Comparison of ENCODE assay signal across 10 mouse cellular contexts in the genomic region with DNA sequence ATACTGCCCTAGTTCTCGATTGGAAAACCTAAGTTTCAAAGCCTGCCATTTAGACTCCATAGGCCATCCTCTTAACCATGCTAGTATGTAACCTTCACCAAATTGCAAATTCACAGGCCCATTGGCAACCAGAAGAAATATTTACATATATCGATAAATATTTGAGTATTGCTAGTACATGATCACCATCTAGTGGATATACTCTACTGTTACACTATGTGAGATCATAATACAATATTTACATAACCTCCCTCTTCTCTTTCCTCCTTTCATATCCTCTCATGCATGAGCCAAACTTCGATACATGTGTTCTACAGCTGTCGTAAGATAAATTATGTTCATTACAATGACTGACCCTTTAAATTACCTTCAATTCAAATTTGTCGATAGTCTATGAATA. TPM values are rescaled to one million over a fixed set of nuclear protein-coding genes. Genes with fewer than 3 reads are reported as not detected.
DNase-seq lines count a peak whose midpoint lies in the region; ATAC-seq and TF ChIP-seq lines count a peak whose summit lies in the region.
"Had no signal": no experiment of that assay in that cellular context is flagged by ENCODE, and none has a peak within 500 bp of the region (broad histone marks: within the 10 kb centered on the region; RNA-seq: fewer than 3 reads in every experiment).

No protein-coding gene starts in this region.

- H3K9ac ChIP-seq in intestine, embryonic 14.5 days (ENCODE audit: low read length) = no peak overlapping the region
- no peak overlapping the region for H3K9ac ChIP-seq in intestine, embryonic 16.5 days (ENCODE audit: low read depth, low read length)
- H3K9ac ChIP-seq in midbrain, postnatal 0 days (replicated peaks; ENCODE audit: low read length, poor library complexity, severe bottlenecking) = no peak overlapping the region
- H3K9ac ChIP-seq: embryonic facial prominence, embryonic 13.5 days had no signal

- H3K4me3 ChIP-seq in intestine, embryonic 14.5 days (ENCODE audit: low read depth, low read length) = no peak overlapping the region
- H3K4me3 ChIP-seq in intestine, embryonic 16.5 days (ENCODE audit: low read length) = no peak overlapping the region
- no peak overlapping the region for H3K4me3 ChIP-seq in midbrain, postnatal 0 days (ENCODE audit: low read depth, low read length)
- H3K4me3 ChIP-seq: embryonic facial prominence, embryonic 13.5 days had no signal

- 61% methylated on average over 5 of the region's 5 CpGs for WGBS in intestine, embryonic 14.5 days
- WGBS in intestine, embryonic 16.5 days = 56% methylated on average over 5 of the region's 5 CpGs
- WGBS in midbrain, postnatal 0 days = 74% methylated on average over 5 of the region's 5 CpGs

- no peak for DNase-seq in intestine, embryonic 14.5 days (ENCODE audit: low spot score)
- DNase-seq in Muller cell, postnatal 12 days (ENCODE audit: inconsistent ontology term) = peak; percentile 19
- DNase-seq in induced T-regulatory cell, adult 2 months (ENCODE audit: low read depth) = peak; percentile 57
- peak; percentile 59 for DNase-seq in midbrain, postnatal 0 days (ENCODE audit: low spot score)
- DNase-seq in heart, postnatal 36 days = no peak
- DNase-seq in spleen, adult 18-20 months = no peak
- no peak for DNase-seq in right cerebral cortex, postnatal 10 days (ENCODE audit: low spot score in 2 of 2)
- DNase-seq: kidney, adult 8-10 months had no signal

- H3K36me3 ChIP-seq in intestine, embryonic 14.5 days (ENCODE audit: control insufficient read depth, insufficient read depth, low read length) = no peaks in the 10 kb centered on the region
- H3K36me3 ChIP-seq in intestine, embryonic 16.5 days (ENCODE audit: control insufficient read depth, insufficient read depth, low read length) = no peaks in the 10 kb centered on the region
- no peaks in the 10 kb centered on the region for H3K36me3 ChIP-seq in midbrain, postnatal 0 days (ENCODE audit: insufficient read depth, low read length)
- H3K36me3 ChIP-seq: embryonic facial prominence, embryonic 13.5 days had no signal

- H3K4me1 ChIP-seq in intestine, embryonic 14.5 days (replicated peaks; ENCODE audit: control insufficient read depth, insufficient read depth, low read length) = no peaks in the 10 kb centered on the region
- H3K4me1 ChIP-seq in intestine, embryonic 16.5 days (ENCODE audit: control insufficient read depth, insufficient read depth, low read length) = no peaks in the 10 kb centered on the region
- H3K4me1 ChIP-seq in midbrain, postnatal 0 days (ENCODE audit: insufficient read depth, low read length) = no peaks in the 10 kb centered on the region
- H3K4me1 ChIP-seq: embryonic facial prominence, embryonic 13.5 days had no signal

- no peak overlapping the region for H3K4me2 ChIP-seq in intestine, embryonic 14.5 days (ENCODE audit: low read length)
- no peak overlapping the region for H3K4me2 ChIP-seq in intestine, embryonic 16.5 days (ENCODE audit: low read depth, low read length)
- H3K4me2 ChIP-seq in midbrain, postnatal 0 days (ENCODE audit: low read depth, low read length, poor library complexity, severe bottlenecking) = no peak overlapping the region
- H3K4me2 ChIP-seq: embryonic facial prominence, embryonic 13.5 days had no signal

- H3K27me3 ChIP-seq in intestine, embryonic 14.5 days (replicated peaks; ENCODE audit: control insufficient read depth, insufficient read depth, low read length) = no peaks in the 10 kb centered on the region
- no peaks in the 10 kb centered on the region for H3K27me3 ChIP-seq in intestine, embryonic 16.5 days (replicated peaks; ENCODE audit: control insufficient read depth, insufficient read depth, low read length)
- H3K27me3 ChIP-seq in midbrain, postnatal 0 days (ENCODE audit: insufficient read depth, low read length) = no peaks in the 10 kb centered on the region
- H3K27me3 ChIP-seq: embryonic facial prominence, embryonic 13.5 days had no signal

- H3K9me3 ChIP-seq in intestine, embryonic 14.5 days (ENCODE audit: control insufficient read depth, low read length) = no peaks in the 10 kb centered on the region
- no peaks in the 10 kb centered on the region for H3K9me3 ChIP-seq in intestine, embryonic 16.5 days (ENCODE audit: control insufficient read depth, low read length)
- H3K9me3 ChIP-seq in midbrain, postnatal 0 days (ENCODE audit: low read length) = no peaks in the 10 kb centered on the region
- H3K9me3 ChIP-seq: embryonic facial prominence, embryonic 13.5 days had no signal

- peak; percentile 52; the same call in 1 of the 2 replicates for ATAC-seq in intestine, embryonic 14.5 days (replicated peaks; ENCODE audit: low FRiP score, low TSS enrichment, low read depth)
- ATAC-seq in intestine, embryonic 16.5 days = no peak
- ATAC-seq in midbrain, postnatal 0 days (ENCODE audit: low FRiP score) = peak; percentile 74; the same call in 1 of the 2 replicates

- intact Hi-C loops in heart, postnatal 36 days (cut with DNase I) = loop anchor here (1.0 to 10.0 kb wide), 3 partner anchors 36 to 1028 kb away; no protein-coding TSS in a partner anchor

- H3K27ac ChIP-seq in intestine, embryonic 14.5 days (ENCODE audit: low read depth) = no peak overlapping the region
- no peak overlapping the region for H3K27ac ChIP-seq in intestine, embryonic 16.5 days (ENCODE audit: low read length)
- no peak overlapping the region for H3K27ac ChIP-seq in midbrain, postnatal 0 days (ENCODE audit: low read depth, low read length)
- H3K27ac ChIP-seq: embryonic facial prominence, embryonic 13.5 days had no signal

- TF ChIP-seq CTCF in midbrain, postnatal 0 days (IDR thresholded peaks at IDR 0.05) = peak; percentile 81

RNA-seq across cellular contexts. Expression of gene Cpox, which starts 7.1 kb away (rescaled TPM):
- polyA plus RNA-seq in intestine, embryonic 14.5 days (2014; fragmentation: Nextera tagmentation; extraction: Ambion mirVana) = 29.5 and 32.4 TPM in 2 replicates
- polyA plus RNA-seq in intestine, embryonic 16.5 days (2015; fragmentation: Nextera tagmentation; extraction: Ambion mirVana) = 60.6 and 70.3 TPM in 2 replicates
- 14.9 and 15.9 TPM in 2 replicates for total RNA-seq in midbrain, postnatal 0 days (2014; rRNA removed)
- 10.7 and 12.4 TPM in 2 replicates for polyA plus RNA-seq in midbrain, postnatal 0 days (2015; fragmentation: Nextera tagmentation; extraction: Ambion mirVana)
- total RNA-seq in heart, postnatal 36 days (2021) = 10 to 100 TPM; 39.8 to 40.0 TPM

RNA-seq across cellular contexts. Expression of gene E330017A01Rik, which starts 24.5 kb away (rescaled TPM):
- not detected in 2 replicates for polyA plus RNA-seq in intestine, embryonic 14.5 days (2014; fragmentation: Nextera tagmentation; extraction: Ambion mirVana)
- not detected in 2 replicates for polyA plus RNA-seq in intestine, embryonic 16.5 days (2015; fragmentation: Nextera tagmentation; extraction: Ambion mirVana)
- total RNA-seq in midbrain, postnatal 0 days (2014; rRNA removed) = not detected in 2 replicates
- 0.14 TPM in 1 of 2 replicates, not detected in the other for polyA plus RNA-seq in midbrain, postnatal 0 days (2015; fragmentation: Nextera tagmentation; extraction: Ambion mirVana)
- total RNA-seq in heart, postnatal 36 days (2021) = not detected
- polyA plus RNA-seq: embryonic facial prominence, embryonic 13.5 days had no signal

RNA-seq across cellular contexts. Expression of gene Gm813, which starts 46.2 kb away (rescaled TPM):
- polyA plus RNA-seq in intestine, embryonic 14.5 days (2014; fragmentation: Nextera tagmentation; extraction: Ambion mirVana) = not detected in 2 replicates
- polyA plus RNA-seq in intestine, embryonic 16.5 days (2015; fragmentation: Nextera tagmentation; extraction: Ambion mirVana) = not detected in 2 replicates
- total RNA-seq in midbrain, postnatal 0 days (2014; rRNA removed) = not detected in 2 replicates
- polyA plus RNA-seq in midbrain, postnatal 0 days (2015; fragmentation: Nextera tagmentation; extraction: Ambion mirVana) = not detected in 2 replicates
- total RNA-seq in heart, postnatal 36 days (2021) = not detected
- polyA plus RNA-seq: embryonic facial prominence, embryonic 13.5 days had no signal

RNA-seq across cellular contexts. Expression of gene Gpr15, which starts 55.8 kb away (rescaled TPM):
- 0.12 TPM in 1 of 2 replicates, not detected in the other for polyA plus RNA-seq in intestine, embryonic 14.5 days (2014; fragmentation: Nextera tagmentation; extraction: Ambion mirVana)
- 0.11 and 0.24 TPM in 2 replicates for polyA plus RNA-seq in intestine, embryonic 16.5 days (2015; fragmentation: Nextera tagmentation; extraction: Ambion mirVana)
- total RNA-seq in midbrain, postnatal 0 days (2014; rRNA removed) = 0.11 and 2.1 TPM in 2 replicates
- polyA plus RNA-seq in midbrain, postnatal 0 days (2015; fragmentation: Nextera tagmentation; extraction: Ambion mirVana) = not detected in 2 replicates
- not detected for total RNA-seq in heart, postnatal 36 days (2021)

Comparison
In these comparisons a context has a peak if more than half of its experiments do, and no peak if none do; other contexts are left out.
1. DNase-seq: peak in Muller cell, postnatal 12 days (single experiment), induced T-regulatory cell, adult 2 months (single experiment) and midbrain, postnatal 0 days (single experiment); none in intestine, embryonic 14.5 days (single experiment), heart, postnatal 36 days (0 of 2), spleen, adult 18-20 months (0 of 2) and right cerebral cortex, postnatal 10 days (0 of 2).